Comparison of ENCODE assay signal across 11 mouse cellular contexts in genomic region chr1:180830175-180830574, GRCm38 (mm10). TPM values are rescaled to one million over a fixed set of nuclear protein-coding genes. Genes with fewer than 3 reads are reported as not detected.
DNase-seq lines count a peak whose midpoint lies in the region; ATAC-seq and TF ChIP-seq lines count a peak whose summit lies in the region.
"Had no signal": no experiment of that assay in that cellular context is flagged by ENCODE, and none has a peak within 500 bp of the region (broad histone marks: within the 10 kb centered on the region; RNA-seq: fewer than 3 reads in every experiment).

No protein-coding gene starts in this region.

- H3K9me3 ChIP-seq in heart, embryonic 10.5 days = peaks cover 3% of the 10 kb centered on the region; the same call in 1 of the 2 replicates
- H3K9me3 ChIP-seq in limb, embryonic 15.5 days = no peaks in the 10 kb centered on the region
- no peaks in the 10 kb centered on the region for H3K9me3 ChIP-seq in stomach, postnatal 0 days (ENCODE audit: control insufficient read depth, low read length)

- WGBS in heart, embryonic 10.5 days = 72% methylated on average over 11 of the region's 11 CpGs
- WGBS in limb, embryonic 15.5 days = 77% methylated on average over 11 of the region's 11 CpGs
- 54% methylated on average over 11 of the region's 11 CpGs for WGBS in stomach, postnatal 0 days

- no peak overlapping the region; the same call in 1 of the 2 replicates for H3K4me3 ChIP-seq in heart, embryonic 10.5 days
- no peak overlapping the region for H3K4me3 ChIP-seq in limb, embryonic 15.5 days
- no peak overlapping the region for H3K4me3 ChIP-seq in stomach, postnatal 0 days (ENCODE audit: low read depth, low read length)

- intact Hi-C loops in heart, postnatal 14 days (cut with DNase I) = no loop called here

- DNase-seq in heart, embryonic 10.5 days (ENCODE audit: low spot score) = no peak
- DNase-seq in heart, postnatal 14 days = no peak
- peak; percentile 26 for DNase-seq in urinary bladder, postnatal 14 days (ENCODE audit: low spot score)
- DNase-seq in urinary bladder, postnatal 36 days (ENCODE audit: low spot score in 2 of 2) = no peak
- DNase-seq in stomach, postnatal 0 days (ENCODE audit: low spot score) = peak; percentile 24
- no peak for DNase-seq in cerebellum, postnatal 14 days
- DNase-seq in frontal cortex, adult 2 months (ENCODE audit: extremely low spot score in 1 of 2, low spot score in 1 of 2) = no peak
- DNase-seq: cerebellum, adult 9-11 months had no signal

- no peak for TF ChIP-seq EP300 in stomach, postnatal 0 days (optimal IDR thresholded peaks at IDR 0.05)

- ATAC-seq in limb, embryonic 15.5 days (ENCODE audit: insufficient number of reproducible peaks, low FRiP score, low TSS enrichment, low read depth) = no peak
- peak; percentile 68 for ATAC-seq in stomach, postnatal 0 days (ENCODE audit: low FRiP score, low TSS enrichment)
- ATAC-seq: forebrain, embryonic 14.5 days had no signal

- no peak overlapping the region for H3K4me2 ChIP-seq in limb, embryonic 15.5 days
- peak overlapping the region; percentile 19 for H3K4me2 ChIP-seq in stomach, postnatal 0 days (replicated peaks; ENCODE audit: low read depth)
- H3K4me2 ChIP-seq: midbrain, embryonic 11.5 days had no signal

- H3K27ac ChIP-seq in heart, embryonic 10.5 days = peak overlapping the region; percentile 49
- peak overlapping the region; percentile 69 for H3K27ac ChIP-seq in limb, embryonic 15.5 days
- peak overlapping the region; percentile 74 for H3K27ac ChIP-seq in stomach, postnatal 0 days (replicated peaks)

- H3K4me1 ChIP-seq in heart, embryonic 10.5 days = peaks cover 19% of the 10 kb centered on the region
- H3K4me1 ChIP-seq in limb, embryonic 15.5 days = 0 out of 2 replicates have a peak, but pooled peaks cover 5% of the 10 kb centered on the region
- H3K4me1 ChIP-seq in stomach, postnatal 0 days (replicated peaks; ENCODE audit: control insufficient read depth, insufficient read depth) = 0 out of 2 replicates have a peak, but pooled peaks cover 4% of the 10 kb centered on the region

- TF ChIP-seq CTCF in stomach, postnatal 0 days (IDR thresholded peaks at IDR 0.05; ENCODE audit: low read depth) = no peak

- no peaks in the 10 kb centered on the region for H3K36me3 ChIP-seq in heart, embryonic 10.5 days
- no peaks in the 10 kb centered on the region for H3K36me3 ChIP-seq in limb, embryonic 15.5 days
- H3K36me3 ChIP-seq in stomach, postnatal 0 days (ENCODE audit: control insufficient read depth, insufficient read depth, low read length) = no peaks in the 10 kb centered on the region

- no peaks in the 10 kb centered on the region for H3K27me3 ChIP-seq in heart, embryonic 10.5 days (ENCODE audit: insufficient read depth, poor library complexity, severe bottlenecking)
- no peaks in the 10 kb centered on the region for H3K27me3 ChIP-seq in limb, embryonic 15.5 days
- no peaks in the 10 kb centered on the region for H3K27me3 ChIP-seq in stomach, postnatal 0 days (ENCODE audit: control insufficient read depth, insufficient read depth, low read length)

- no peak overlapping the region for H3K9ac ChIP-seq in limb, embryonic 15.5 days
- no peak overlapping the region for H3K9ac ChIP-seq in stomach, postnatal 0 days (ENCODE audit: low read length)

RNA-seq across cellular contexts. Expression of gene H3f3a, which starts 16.4 kb away (rescaled TPM):
- polyA plus RNA-seq in heart, embryonic 10.5 days (2016; fragmentation: Nextera tagmentation; extraction: Ambion mirVana) = 1,530 and 1,842 TPM in 2 replicates
- total RNA-seq in heart, postnatal 14 days (2021) = 100 to 1,000 TPM; 659 to 710 TPM
- 2,561 and 2,592 TPM in 2 replicates for polyA plus RNA-seq in limb, embryonic 15.5 days (2015; fragmentation: Nextera tagmentation; extraction: Ambion mirVana)
- polyA plus RNA-seq in stomach, postnatal 0 days (2015; fragmentation: Nextera tagmentation; extraction: Ambion mirVana) = 1,633 and 1,693 TPM in 2 replicates
- 502 and 559 TPM in 2 replicates for polyA plus RNA-seq in frontal cortex, adult 2 months (2012; rRNA removed)

RNA-seq across cellular contexts. Expression of gene Sde2, which starts 20.8 kb away (rescaled TPM):
- 32.3 and 39.8 TPM in 2 replicates for polyA plus RNA-seq in heart, embryonic 10.5 days (2016; fragmentation: Nextera tagmentation; extraction: Ambion mirVana)
- 10 to 100 TPM; 12.4 to 14.9 TPM for total RNA-seq in heart, postnatal 14 days (2021)
- polyA plus RNA-seq in limb, embryonic 15.5 days (2015; fragmentation: Nextera tagmentation; extraction: Ambion mirVana) = 37.0 and 39.0 TPM in 2 replicates
- polyA plus RNA-seq in stomach, postnatal 0 days (2015; fragmentation: Nextera tagmentation; extraction: Ambion mirVana) = 18.8 and 20.0 TPM in 2 replicates
- 19.2 and 19.6 TPM in 2 replicates for polyA plus RNA-seq in frontal cortex, adult 2 months (2012; rRNA removed)

Comparison
In these comparisons a context has a peak if more than half of its experiments do, and no peak if none do; other contexts are left out.
1. DNase-seq: peak in urinary bladder, postnatal 14 days (single experiment) and stomach, postnatal 0 days (single experiment); none in heart, embryonic 10.5 days (single experiment), heart, postnatal 14 days (0 of 2), urinary bladder, postnatal 36 days (0 of 2), cerebellum, postnatal 14 days (0 of 2) and frontal cortex, adult 2 months (0 of 2).
2. Peak in every context shown above with its lines, with median percentiles within 50 percentile points of each other: H3K27ac ChIP-seq.